Mouse (Mus musculus) gastrocnemius, postnatal 10 days (tissue): ENCODE results near the gene Pias1. TPM values are rescaled to one million over a fixed set of nuclear protein-coding genes. Genes with fewer than 3 reads are reported as not detected.

ENCODE experiments used
- DNase-seq: peaks from one replicate; pipeline ENCODE4 v3.0.0; 2021; ENCODE audit warnings: mixed read lengths
- total RNA-seq, 2 experiments: library from RNA; stranded (reverse); gene quantifications; 2 replicates each; pipeline ENCODE4 v1.2.3; 2021

The Pias1 gene
- total RNA-seq, 2 experiments from 2014 or later: 17.1 to 23.5 TPM

GRCm38 (mm10) chr9:62857216-62857615, 130.5 kb downstream of the Pias1 start:
- no peak for DNase-seq

GRCm38 (mm10) chr9:62854483-62854882, 133.2 kb downstream of the Pias1 start:
- DNase-seq: no peak

- DNase-seq: no peak
Measured at GRCm38 (mm10) chr9:62851571-62851970, 136.2 kb downstream of the Pias1 start.

GRCm38 (mm10) chr9:62848641-62849040, 139.1 kb downstream of the Pias1 start:
- DNase-seq: no peak

GRCm38 (mm10) chr9:62847694-62848093, 140.0 kb downstream of the Pias1 start:
- peak; percentile 92 for DNase-seq

- DNase-seq: no peak
Measured at GRCm38 (mm10) chr9:62844461-62844860, 143.3 kb downstream of the Pias1 start.

GRCm38 (mm10) chr9:62843356-62844024, 144.2 kb downstream of the Pias1 start:
- DNase-seq: no peak

GRCm38 (mm10) chr9:62839172-62839770, 148.5 kb downstream of the Pias1 start:
- DNase-seq: no peak

GRCm38 (mm10) chr9:62838506-62839171, 149.1 kb downstream of the Pias1 start, which contains the start of gene Cln6:
TSS of gene Cln6 (plus strand) at chr9:62838785.
- peak; percentile 65 for DNase-seq

- DNase-seq: no peak
Measured at GRCm38 (mm10) chr9:62838146-62838505, 149.6 kb downstream of the Pias1 start.

- no peak for DNase-seq
Measured at GRCm38 (mm10) chr9:62837611-62838010, 150.1 kb downstream of the Pias1 start.

GRCm38 (mm10) chr9:62835705-62836446, 151.8 kb downstream of the Pias1 start:
- no peak for DNase-seq

- no peak for DNase-seq
Measured at GRCm38 (mm10) chr9:62834906-62835305, 152.8 kb downstream of the Pias1 start.

GRCm38 (mm10) chr9:62829877-62830276, 157.8 kb downstream of the Pias1 start:
- no peak for DNase-seq

- peak; percentile 95 for DNase-seq
Measured at GRCm38 (mm10) chr9:62828662-62829086, 159.1 kb downstream of the Pias1 start.

Other genes with a start within 250 kb of the Pias1 start
- gene Fem1b, start 176.0 kb downstream of the Pias1 start, total RNA-seq: 10 to 100 TPM; 20.2 to 24.2 TPM
- gene Cln6, start 149.1 kb downstream of the Pias1 start, total RNA-seq: 10 to 100 TPM; 12.1 to 13.1 TPM
- 1 to 10 TPM; 7.1 TPM for gene Calml4, start 129.8 kb downstream of the Pias1 start, total RNA-seq
- gene Skor1, start 161.0 kb upstream of the Pias1 start, total RNA-seq: under 1 TPM in 1 of 2 experiments, not detected in 1; 0.09 TPM